Mouse (Mus musculus): ENCODE measurements at regions not wholly inside any gene's neighbourhood (a gene's known extent, or its start where the extent isn't known, plus 50 kb on each side); places are given as distances from the start of the nearest gene placed in this dataset.

DNA sequence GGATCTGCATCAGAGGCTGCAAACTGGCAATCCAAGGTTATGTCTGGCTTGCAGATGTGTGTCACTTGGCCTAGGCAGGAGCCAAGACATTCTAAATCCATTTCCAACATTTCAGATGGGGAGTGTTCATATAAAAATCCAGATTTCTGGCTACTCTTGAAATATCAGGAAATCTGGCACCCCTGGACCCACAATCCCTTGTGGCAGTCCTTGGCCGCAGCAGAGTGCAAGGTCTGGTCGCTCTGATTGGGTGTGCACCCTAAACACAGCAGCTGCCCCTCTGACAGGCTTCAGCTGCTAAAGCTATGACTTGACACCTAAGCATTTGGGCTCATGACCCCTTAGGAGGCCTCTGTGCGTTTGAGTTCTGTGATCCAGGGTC is 83.7 kb downstream of the E030025P04Rik start:
- TF ChIP-seq POLR2A (IDR thresholded peaks at IDR 0.05; ENCODE audit: low read depth, low read length) = no peak
- no peak for TF ChIP-seq CTCF (IDR thresholded peaks at IDR 0.05; ENCODE audit: extremely low read depth, insufficient read length, insufficient replicate concordance, low read depth, low read length)
